Mouse (Mus musculus): ENCODE results near the gene Atg16l2. TPM values are rescaled to one million over a fixed set of nuclear protein-coding genes. Genes with fewer than 3 reads are reported as not detected.

The Atg16l2 gene
- polyA plus RNA-seq, 1 experiment: 13.2 TPM

DNA sequence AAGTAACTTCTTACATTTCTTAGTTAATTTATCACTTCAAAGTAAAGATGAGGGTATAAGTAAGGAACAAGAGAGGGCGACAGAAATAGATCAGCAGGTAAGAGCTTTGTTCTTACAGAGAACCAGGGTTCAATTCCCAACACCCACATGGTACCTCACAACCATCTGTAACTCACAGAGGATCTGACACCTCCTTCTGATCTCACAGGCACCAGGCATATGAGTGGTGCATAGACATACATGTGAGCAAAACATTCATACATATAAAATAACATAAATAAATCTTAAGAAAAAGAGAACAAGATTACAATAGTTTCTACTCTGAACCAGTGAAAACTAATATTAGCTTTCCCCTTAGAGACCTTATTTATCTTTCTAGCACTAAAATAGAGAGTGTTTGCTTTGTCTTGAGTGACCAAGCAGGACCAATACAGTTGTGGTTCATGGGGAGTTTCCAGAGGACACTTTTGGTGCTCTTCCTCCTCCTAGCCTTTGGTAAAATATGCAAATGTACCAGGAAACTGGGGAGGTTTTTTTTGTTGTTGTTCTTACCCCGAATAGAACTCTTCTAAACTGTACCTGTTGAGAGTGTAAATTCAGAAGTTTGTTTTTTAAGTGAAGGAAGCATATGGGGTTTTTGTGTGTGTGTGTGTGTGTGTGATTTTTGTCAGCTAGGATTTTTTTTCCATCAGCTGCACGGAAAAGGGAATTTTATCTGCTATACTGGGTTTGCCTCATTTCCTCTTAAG is 88.4 kb downstream of the Atg16l2 start:
- H3K4me3 ChIP-seq (ENCODE audit: insufficient read depth, low read length): no peak overlapping the region; the same call in 1 of the 2 replicates
- peak overlapping the region; percentile 21; the same call in 1 of the 2 replicates for H3K27ac ChIP-seq (ENCODE audit: insufficient read depth, low read depth, low read length)
- peaks cover 17% of the 10 kb centered on the region for H3K4me1 ChIP-seq (ENCODE audit: control insufficient read depth, insufficient read depth, low read length)
- no peak for TF ChIP-seq CTCF (IDR thresholded peaks at IDR 0.05; ENCODE audit: low read depth, low read length)

Other genes with a start within 250 kb of the Atg16l2 start
- 51.2 and 53.0 TPM in 2 replicates for gene Fchsd2, start 209.4 kb downstream of the Atg16l2 start, polyA plus RNA-seq (2012; ENCODE audit: insufficient read depth, insufficient read length, missing spikeins)
- gene Stard10, start 14.8 kb upstream of the Atg16l2 start, polyA plus RNA-seq (2012; ENCODE audit: insufficient read depth, insufficient read length, missing spikeins): 3.3 and 8.0 TPM in 2 replicates
- gene Arap1, start 45.8 kb upstream of the Atg16l2 start, polyA plus RNA-seq (2012; ENCODE audit: insufficient read depth, insufficient read length, missing spikeins): 326 and 363 TPM in 2 replicates
- gene Gm45837, start 108.6 kb upstream of the Atg16l2 start, polyA plus RNA-seq (2012; ENCODE audit: insufficient read depth, insufficient read length, missing spikeins): 8.7 and 11.2 TPM in 2 replicates
- 2.6 and 3.5 TPM in 2 replicates for gene Pde2a, start 119.4 kb upstream of the Atg16l2 start, polyA plus RNA-seq (2012; ENCODE audit: insufficient read depth, insufficient read length, missing spikeins)

Measured in bone marrow macrophage, adult 2 months (primary cell).